Mouse (Mus musculus): Measurements from ENCODE around the gene Palm2.

The Palm2 gene

DNA sequence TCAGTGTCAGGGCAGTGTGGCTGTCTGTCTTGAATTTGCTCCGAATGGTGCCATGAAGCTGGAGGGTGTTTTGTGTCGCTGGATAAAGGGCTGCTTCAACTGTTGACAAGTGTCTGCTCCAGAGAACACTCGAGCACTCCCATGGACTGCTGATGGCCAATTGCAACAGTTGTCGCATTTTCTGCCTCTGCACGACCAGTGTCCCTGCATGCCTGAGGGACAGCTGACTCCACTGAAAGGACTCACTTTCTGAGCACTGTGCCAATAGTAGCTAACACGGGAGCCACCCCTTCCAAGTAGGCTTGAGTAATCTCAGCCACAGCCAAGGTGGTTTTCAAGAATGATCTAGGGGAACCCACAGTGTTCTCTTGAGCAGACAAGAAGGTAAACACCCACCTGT is 135.7 kb downstream of the Palm2 start:
- DNase-seq (ENCODE audit: low spot score): no peak

GRCm38 (mm10) chr4:57570229-57570628 is 136.2 kb downstream of the Palm2 start:
- DNase-seq (ENCODE audit: low spot score): no peak

- no peak for DNase-seq (ENCODE audit: low spot score)
Measured at GRCm38 (mm10) chr4:57574181-57574580, 140.1 kb downstream of the Palm2 start.

DNA sequence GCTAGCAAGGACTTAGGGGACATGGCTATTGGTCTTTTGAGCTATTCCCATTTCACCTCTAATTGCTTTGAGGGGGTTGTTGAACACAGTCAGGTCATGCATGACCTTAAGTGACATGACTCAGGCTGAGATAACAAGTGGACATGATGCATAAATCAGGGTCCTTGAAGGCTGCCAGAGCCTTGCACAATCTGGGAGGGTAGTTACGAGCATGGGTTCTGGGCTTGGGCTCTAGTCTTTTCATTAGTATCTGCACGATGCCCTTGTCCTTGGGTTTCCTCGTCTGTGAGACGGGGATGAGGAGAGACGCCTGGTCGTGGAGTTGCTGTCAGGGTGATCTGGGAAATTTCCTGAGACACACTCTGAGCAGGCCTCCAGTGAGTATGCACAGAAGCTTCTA is 140.6 kb downstream of the Palm2 start:
- no peak for DNase-seq (ENCODE audit: low spot score)

DNA sequence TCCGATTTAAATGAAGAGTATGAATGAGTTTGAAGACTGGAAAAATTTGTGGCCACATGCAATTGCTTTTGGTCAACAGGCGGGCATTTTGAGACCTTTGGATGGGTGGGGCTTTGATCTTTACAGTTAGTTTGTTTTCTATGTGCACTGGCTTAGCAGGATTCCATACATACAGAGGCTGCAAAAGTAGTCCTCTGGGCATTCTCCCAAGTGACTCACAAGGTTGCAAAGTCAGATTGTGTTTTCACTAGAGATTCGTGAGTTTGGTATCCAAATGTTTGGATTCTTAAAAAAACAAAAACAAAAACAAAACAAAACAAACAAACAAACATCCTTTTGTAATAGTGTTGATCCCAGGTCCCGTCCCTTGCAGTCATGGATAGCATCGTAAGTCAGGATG is 141.6 kb downstream of the Palm2 start:
- no peak for DNase-seq (ENCODE audit: low spot score)

DNA sequence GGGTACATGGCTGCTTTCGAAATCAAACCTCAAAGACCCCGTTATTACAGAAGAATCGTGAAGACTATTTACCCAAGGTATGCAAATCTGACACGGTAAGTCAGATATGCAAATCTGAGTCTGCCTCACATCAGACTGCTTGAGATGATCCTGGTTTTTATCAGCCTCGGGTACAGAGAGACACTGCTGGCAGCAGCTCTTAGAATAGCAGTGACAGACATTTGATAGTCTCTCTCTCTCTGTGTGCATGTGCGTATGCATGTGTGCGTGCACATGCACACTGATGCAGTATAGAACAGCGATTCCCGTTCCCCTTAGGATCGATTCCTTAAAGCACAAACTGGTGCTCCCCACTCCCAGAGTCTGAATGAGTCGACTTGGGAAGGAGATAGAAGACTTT is 142.0 kb downstream of the Palm2 start:
- DNase-seq (ENCODE audit: low spot score): no peak

- DNase-seq (ENCODE audit: low spot score): no peak
Measured at GRCm38 (mm10) chr4:57579683-57580082, 145.6 kb downstream of the Palm2 start.

- no peak for DNase-seq (ENCODE audit: low spot score)
Measured at GRCm38 (mm10) chr4:57585281-57585800, 151.3 kb downstream of the Palm2 start.

DNA sequence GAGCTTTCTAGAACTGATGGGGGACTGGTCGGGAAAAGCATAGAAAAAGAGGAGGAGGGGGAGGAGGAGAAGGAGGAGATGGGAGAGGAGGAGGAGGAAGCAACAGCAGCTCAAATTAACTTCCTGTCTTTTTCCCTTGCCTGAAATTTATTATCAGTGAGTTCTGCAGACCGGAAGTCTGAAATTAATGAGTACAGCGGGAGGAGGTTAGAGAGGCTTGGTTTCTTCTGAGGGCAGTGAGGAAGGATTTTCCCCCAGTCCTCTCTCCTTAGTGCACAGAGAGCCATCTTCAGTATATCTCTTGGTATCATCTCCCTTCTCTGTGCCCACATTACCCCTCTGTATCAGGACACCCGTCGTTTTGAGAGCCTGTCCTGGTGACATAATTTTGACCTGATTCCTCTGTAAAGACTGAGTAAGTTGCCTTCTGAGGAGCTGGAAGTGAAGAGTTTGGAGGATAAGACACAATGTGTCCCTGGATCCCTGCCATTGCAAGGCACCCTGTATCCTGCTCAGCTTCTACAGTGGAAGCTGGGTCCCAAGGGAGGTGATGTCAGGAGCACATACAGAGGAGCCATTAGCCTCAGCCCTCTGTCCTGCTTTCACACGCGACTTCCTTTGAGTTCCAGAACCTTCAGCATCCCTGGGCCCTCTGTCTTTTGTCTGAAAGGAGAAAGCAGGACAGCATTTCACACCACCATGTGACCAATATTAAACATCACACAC is 153.0 kb downstream of the Palm2 start:
- DNase-seq (ENCODE audit: low spot score): no peak

GRCm38 (mm10) chr4:57588356-57588755 is 154.3 kb downstream of the Palm2 start:
- DNase-seq (ENCODE audit: low spot score): no peak

- DNase-seq (ENCODE audit: low spot score): no peak
Measured at GRCm38 (mm10) chr4:57592751-57593150, 158.7 kb downstream of the Palm2 start.

- DNase-seq (ENCODE audit: low spot score): no peak
Measured at GRCm38 (mm10) chr4:57599946-57600345, 165.9 kb downstream of the Palm2 start.

GRCm38 (mm10) chr4:57600685-57601457 is 166.8 kb downstream of the Palm2 start:
- DNase-seq (ENCODE audit: low spot score): no peak

DNA sequence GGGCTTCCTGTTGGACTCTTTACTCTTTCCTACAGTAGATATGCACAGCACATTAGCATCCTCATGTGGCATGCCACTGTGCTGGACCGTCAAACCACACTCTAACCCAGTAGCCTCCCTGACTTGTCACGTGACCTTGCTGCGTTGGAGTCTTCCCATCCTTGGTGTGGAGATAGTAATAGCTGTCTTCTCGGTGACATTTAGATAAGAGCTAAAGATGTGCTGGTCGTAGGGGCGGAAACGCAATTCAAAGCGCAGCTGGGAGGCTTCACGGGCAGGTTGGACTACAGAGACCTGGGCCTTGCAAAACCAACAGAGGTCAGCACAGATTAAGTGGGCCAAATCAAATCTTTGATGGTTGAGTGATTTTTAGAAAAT is 167.4 kb downstream of the Palm2 start:
- no peak for DNase-seq (ENCODE audit: low spot score)

DNA sequence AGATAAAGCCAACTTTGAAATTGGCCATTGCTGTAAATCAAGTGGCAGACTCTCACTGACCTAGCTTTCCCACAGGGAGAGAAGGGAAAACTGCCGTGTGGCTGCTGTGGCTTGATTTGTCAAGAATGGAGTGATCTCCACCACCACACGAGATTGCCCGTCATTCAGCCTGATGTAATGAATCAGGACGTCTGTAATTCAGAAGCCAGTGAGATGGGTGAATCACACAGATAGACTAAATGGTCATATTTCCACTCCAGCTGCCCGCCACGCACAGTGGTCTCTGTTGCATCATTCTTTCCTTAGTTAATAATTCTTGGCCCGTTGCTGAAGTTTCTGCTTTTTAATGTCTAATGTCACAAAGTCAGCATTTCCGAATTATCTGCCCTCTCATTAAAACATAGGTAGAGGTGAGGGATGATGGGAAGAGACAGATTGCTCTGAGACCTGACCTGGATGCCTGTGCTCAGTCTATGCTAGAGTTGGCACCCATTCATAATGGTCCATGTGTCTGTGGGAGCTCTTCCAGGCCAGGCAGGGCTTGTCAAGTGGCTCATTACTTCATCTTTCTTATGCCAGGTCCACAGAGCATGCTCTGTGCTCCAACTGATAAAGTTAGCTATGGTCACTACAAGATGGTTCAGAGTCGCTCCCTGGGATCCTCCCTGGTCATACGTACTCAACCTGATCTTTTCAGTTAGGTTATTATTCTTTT is 168.0 kb downstream of the Palm2 start:
- DNase-seq (ENCODE audit: low spot score): no peak

GRCm38 (mm10) chr4:57606258-57606657 is 172.2 kb downstream of the Palm2 start:
- DNase-seq (ENCODE audit: low spot score): no peak

DNA sequence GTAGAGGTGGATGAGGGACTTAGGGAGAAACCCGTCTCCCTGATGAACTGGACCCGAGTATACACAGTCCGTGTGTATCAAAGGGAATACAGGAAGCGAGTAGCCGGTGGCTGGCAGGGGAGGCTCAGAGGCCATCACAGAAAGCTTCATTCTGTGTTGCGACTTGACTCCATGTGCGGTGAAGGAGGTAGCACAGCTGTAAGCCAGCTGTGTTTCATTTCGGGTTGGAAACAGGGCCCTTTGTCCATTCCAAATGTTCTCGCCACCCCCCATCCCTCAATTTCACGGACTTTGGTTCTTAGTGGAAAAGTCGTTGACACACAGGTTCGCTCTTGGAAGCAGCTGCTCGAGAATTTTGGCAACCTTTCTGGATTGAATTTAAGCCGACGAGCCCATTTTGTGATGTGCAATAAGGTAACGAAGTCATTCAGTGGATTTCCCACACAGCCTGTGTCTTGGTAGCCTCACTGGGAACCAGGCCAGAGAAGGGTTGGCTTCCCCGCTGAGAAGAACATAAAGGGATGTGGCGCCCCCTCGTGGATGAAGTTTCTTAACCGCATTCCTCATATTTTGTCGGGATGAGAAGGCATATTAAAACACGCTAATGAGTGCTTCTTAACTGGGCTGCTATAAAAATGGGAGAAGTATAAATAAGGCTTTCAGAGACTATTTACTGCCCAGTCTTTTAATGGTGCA is 173.3 kb downstream of the Palm2 start:
- peak; percentile 98 for DNase-seq (ENCODE audit: low spot score)

DNA sequence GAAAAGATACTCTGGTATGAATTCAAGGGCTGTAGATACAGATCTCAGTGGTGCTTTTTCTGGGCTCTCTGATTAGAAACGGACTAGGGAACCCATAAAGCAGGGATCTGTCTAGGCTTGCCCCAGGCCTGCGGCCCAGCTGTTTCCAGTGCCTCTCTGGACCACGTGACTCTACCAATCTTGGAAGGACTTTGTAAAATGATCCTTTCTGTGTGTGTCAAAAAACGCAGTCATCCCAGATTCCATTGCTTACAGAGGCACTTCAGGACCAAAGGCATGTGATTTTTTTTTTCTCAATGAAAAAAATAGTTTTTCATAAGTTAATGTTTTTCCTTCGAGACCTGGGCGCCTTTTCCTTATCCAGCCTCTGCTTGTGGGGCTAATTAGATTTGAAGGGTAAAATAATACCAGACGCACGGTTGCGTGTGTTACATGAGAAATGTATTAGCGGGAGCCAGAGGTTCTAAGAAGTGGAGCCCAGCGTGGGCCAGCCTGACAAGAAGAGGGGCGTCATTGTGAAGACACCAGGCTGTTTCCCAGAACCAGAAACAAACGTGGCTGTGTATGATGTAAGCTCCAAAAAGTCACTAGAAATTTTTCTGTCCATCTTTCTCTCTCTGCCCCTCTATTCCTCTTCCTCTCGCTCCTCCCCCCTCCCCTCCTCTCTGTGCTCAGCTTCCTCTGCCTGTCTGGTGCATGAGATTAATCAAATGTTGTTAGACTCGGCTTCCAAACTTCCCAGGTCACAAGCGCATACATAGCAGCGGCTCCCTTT is 177.4 kb downstream of the Palm2 start:
- DNase-seq (ENCODE audit: low spot score): no peak

- DNase-seq (ENCODE audit: low spot score): no peak
Measured at GRCm38 (mm10) chr4:57612716-57613115, 178.7 kb downstream of the Palm2 start.

DNA sequence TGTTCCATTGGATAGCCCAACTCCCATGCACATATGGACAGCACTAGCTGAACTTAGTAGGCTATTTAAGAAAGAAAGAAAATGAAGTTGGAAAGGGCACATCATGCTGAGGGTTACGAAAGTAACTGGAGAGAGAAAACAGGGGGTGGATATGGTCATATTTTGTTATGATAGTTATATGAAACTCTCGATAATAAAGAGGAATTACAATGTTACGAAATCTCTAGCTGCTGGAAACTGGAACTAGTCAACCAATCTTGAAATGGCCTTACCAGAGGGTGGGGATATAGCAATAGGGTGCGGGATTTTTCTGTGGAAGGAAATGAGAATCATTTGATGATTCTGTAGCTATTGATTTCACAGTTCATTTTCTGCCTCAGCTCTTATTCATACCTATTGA is 180.6 kb downstream of the Palm2 start:
- DNase-seq (ENCODE audit: low spot score): no peak

- no peak for DNase-seq (ENCODE audit: low spot score)
Measured at GRCm38 (mm10) chr4:57618743-57619142, 184.7 kb downstream of the Palm2 start.

Measured in testis, postnatal 10 days (tissue).